Comparison of ENCODE assay signal across 8 mouse cellular contexts in genomic region chr10:128697072-128697725, GRCm38 (mm10). TPM values are rescaled to one million over a fixed set of nuclear protein-coding genes. Genes with fewer than 3 reads are reported as not detected.
DNase-seq lines count a peak whose midpoint lies in the region; ATAC-seq and TF ChIP-seq lines count a peak whose summit lies in the region.

No protein-coding gene starts in this region.

- no peak overlapping the region for H3K4me3 ChIP-seq in kidney, postnatal 0 days (replicated peaks; ENCODE audit: low read depth, low read length)
- no peak overlapping the region for H3K4me3 ChIP-seq in kidney, adult 2 months (ENCODE audit: insufficient read depth, low read depth, low read length)
- peak overlapping the region; percentile 93; the same call in 1 of the 2 replicates for H3K4me3 ChIP-seq in hindbrain, embryonic 12.5 days
- peak overlapping the region; percentile 37 for H3K4me3 ChIP-seq in midbrain, embryonic 14.5 days (replicated peaks; ENCODE audit: low read depth, low read length)

- H3K27ac ChIP-seq in kidney, postnatal 0 days = peak overlapping the region; percentile 39; the same call in 1 of the 2 replicates
- H3K27ac ChIP-seq in kidney, adult 2 months (ENCODE audit: insufficient read depth, low read depth, low read length) = no peak overlapping the region
- no peak overlapping the region for H3K27ac ChIP-seq in hindbrain, embryonic 12.5 days
- no peak overlapping the region; the same call in 1 of the 2 replicates for H3K27ac ChIP-seq in midbrain, embryonic 14.5 days (replicated peaks; ENCODE audit: low read depth, low read length)

- no peak for DNase-seq in kidney, postnatal 0 days (ENCODE audit: low spot score)
- no peak for DNase-seq in kidney, adult 2 months
- peak; percentile 54 for DNase-seq in ZHBTc4 (ENCODE audit: low read depth, low spot score)
- no peak for DNase-seq in midbrain, embryonic 14.5 days
- no peak for DNase-seq in layer of hippocampus, postnatal 36 days
- no peak for DNase-seq in layer of hippocampus, adult 9-10 months (ENCODE audit: low spot score)
- DNase-seq in frontal cortex, postnatal 14 days (ENCODE audit: low spot score in 2 of 2) = no peak

- H3K9me3 ChIP-seq in kidney, postnatal 0 days (replicated peaks; ENCODE audit: low read length) = no peaks in the 10 kb centered on the region
- H3K9me3 ChIP-seq in hindbrain, embryonic 12.5 days (replicated peaks) = no peaks in the 10 kb centered on the region
- no peaks in the 10 kb centered on the region for H3K9me3 ChIP-seq in midbrain, embryonic 14.5 days (ENCODE audit: control insufficient read depth, low read length)

- no peak for ATAC-seq in kidney, postnatal 0 days (replicated peaks; ENCODE audit: low FRiP score, low read depth)
- ATAC-seq in hindbrain, embryonic 12.5 days (ENCODE audit: low FRiP score) = no peak
- no peak for ATAC-seq in midbrain, embryonic 14.5 days (ENCODE audit: low FRiP score, low TSS enrichment)

- H3K4me1 ChIP-seq in kidney, postnatal 0 days (replicated peaks; ENCODE audit: insufficient read depth, low read length) = peaks cover 10% of the 10 kb centered on the region; the same call in 1 of the 2 replicates
- peaks cover 12% of the 10 kb centered on the region; the same call in 1 of the 2 replicates for H3K4me1 ChIP-seq in kidney, adult 2 months (ENCODE audit: control insufficient read depth, insufficient read depth, low read length)
- H3K4me1 ChIP-seq in hindbrain, embryonic 12.5 days = peaks cover 10% of the 10 kb centered on the region
- H3K4me1 ChIP-seq in midbrain, embryonic 14.5 days (ENCODE audit: control insufficient read depth, insufficient read depth, low read length) = peaks cover 10% of the 10 kb centered on the region

- peaks cover 24% of the 10 kb centered on the region for H3K36me3 ChIP-seq in kidney, postnatal 0 days (ENCODE audit: insufficient read depth, low read length)
- no peaks in the 10 kb centered on the region for H3K36me3 ChIP-seq in kidney, adult 2 months (ENCODE audit: control insufficient read depth, insufficient read depth, low read length)
- peaks cover 23% of the 10 kb centered on the region for H3K36me3 ChIP-seq in hindbrain, embryonic 12.5 days
- H3K36me3 ChIP-seq in midbrain, embryonic 14.5 days (ENCODE audit: control insufficient read depth, insufficient read depth, low read length) = no peaks in the 10 kb centered on the region

- H3K4me2 ChIP-seq in kidney, postnatal 0 days (ENCODE audit: low read length) = no peak overlapping the region; the same call in 1 of the 2 replicates
- H3K4me2 ChIP-seq in hindbrain, embryonic 12.5 days (replicated peaks) = peak overlapping the region; percentile 57
- peak overlapping the region; percentile 66 for H3K4me2 ChIP-seq in midbrain, embryonic 14.5 days (ENCODE audit: low read length)

- no peaks in the 10 kb centered on the region for H3K27me3 ChIP-seq in kidney, postnatal 0 days (ENCODE audit: insufficient read depth, low read length)
- H3K27me3 ChIP-seq in kidney, adult 2 months (replicated peaks; ENCODE audit: control insufficient read depth, insufficient read depth, low read length) = no peaks in the 10 kb centered on the region
- H3K27me3 ChIP-seq in hindbrain, embryonic 12.5 days = no peaks in the 10 kb centered on the region
- H3K27me3 ChIP-seq in midbrain, embryonic 14.5 days (ENCODE audit: control insufficient read depth, insufficient read depth, low read length) = no peaks in the 10 kb centered on the region

- TF ChIP-seq POLR2A in kidney, adult 2 months (IDR thresholded peaks at IDR 0.05; ENCODE audit: low read depth, low read length) = no peak

- whole genome bisulfite sequencing in kidney, postnatal 0 days = 82% methylated on average over 6 of the region's 6 CpGs
- WGBS in kidney, adult 2 months = 84% methylated on average over 6 of the region's 6 CpGs
- WGBS in hindbrain, embryonic 12.5 days = 93% methylated on average over 6 of the region's 6 CpGs
- WGBS in midbrain, embryonic 14.5 days = 89% methylated on average over 6 of the region's 6 CpGs

- 0 out of 2 replicates have a peak, but pooled peaks have one; percentile 12 for TF ChIP-seq CTCF in kidney, postnatal 0 days (IDR thresholded peaks at IDR 0.05; ENCODE audit: low read depth)
- TF ChIP-seq CTCF in kidney, adult 2 months (conservative IDR thresholded peaks at IDR 0.05; ENCODE audit: insufficient read depth, insufficient read length, low read depth, low read length) = no peak

- no peak overlapping the region for H3K9ac ChIP-seq in kidney, postnatal 0 days (ENCODE audit: low read depth, low read length)
- no peak overlapping the region for H3K9ac ChIP-seq in hindbrain, embryonic 12.5 days
- H3K9ac ChIP-seq in midbrain, embryonic 14.5 days (replicated peaks; ENCODE audit: low read length) = no peak overlapping the region; the same call in 1 of the 2 replicates

RNA-seq across cellular contexts. Expression of gene Rab5b, which starts 1.1 kb away (rescaled TPM):
- 57.9 and 61.7 TPM in 2 replicates for polyA plus RNA-seq in kidney, postnatal 0 days (2015; fragmentation: Nextera tagmentation; extraction: Ambion mirVana)
- 101 and 111 TPM in 2 replicates for polyA plus RNA-seq in kidney, adult 2 months (2012; rRNA removed)
- polyA plus RNA-seq in hindbrain, embryonic 12.5 days (2016; fragmentation: Nextera tagmentation; extraction: Ambion mirVana) = 96.2 and 103 TPM in 2 replicates
- 80.4 and 100 TPM in 2 replicates for polyA plus RNA-seq in midbrain, embryonic 14.5 days (2014; fragmentation: Nextera tagmentation; extraction: Ambion mirVana)
- 100 to 1,000 TPM; 131 to 134 TPM for total RNA-seq in layer of hippocampus, postnatal 36 days (2021)

RNA-seq across cellular contexts. Expression of gene Pmel, which starts 6.8 kb away (rescaled TPM):
- polyA plus RNA-seq in kidney, postnatal 0 days (2015; fragmentation: Nextera tagmentation; extraction: Ambion mirVana) = 1.5 and 2.0 TPM in 2 replicates
- 0.61 and 1.0 TPM in 2 replicates for polyA plus RNA-seq in kidney, adult 2 months (2012; rRNA removed)
- 3.5 and 6.0 TPM in 2 replicates for polyA plus RNA-seq in hindbrain, embryonic 12.5 days (2016; fragmentation: Nextera tagmentation; extraction: Ambion mirVana)
- polyA plus RNA-seq in midbrain, embryonic 14.5 days (2014; fragmentation: Nextera tagmentation; extraction: Ambion mirVana) = 0.22 and 0.38 TPM in 2 replicates
- total RNA-seq in layer of hippocampus, postnatal 36 days (2021) = under 1 TPM; 0.25 to 0.35 TPM

RNA-seq across cellular contexts. Expression of gene Cdk2, which starts 7.6 kb away (rescaled TPM):
- 55.9 and 66.3 TPM in 2 replicates for polyA plus RNA-seq in kidney, postnatal 0 days (2015; fragmentation: Nextera tagmentation; extraction: Ambion mirVana)
- polyA plus RNA-seq in kidney, adult 2 months (2012; rRNA removed) = 12.4 and 12.7 TPM in 2 replicates
- polyA plus RNA-seq in hindbrain, embryonic 12.5 days (2016; fragmentation: Nextera tagmentation; extraction: Ambion mirVana) = 74.5 and 75.3 TPM in 2 replicates
- polyA plus RNA-seq in midbrain, embryonic 14.5 days (2014; fragmentation: Nextera tagmentation; extraction: Ambion mirVana) = 13.2 and 24.2 TPM in 2 replicates
- 1 to 10 TPM; 2.0 to 2.4 TPM for total RNA-seq in layer of hippocampus, postnatal 36 days (2021)

RNA-seq across cellular contexts. Expression of gene Suox, which starts 23.3 kb away (rescaled TPM):
- polyA plus RNA-seq in kidney, postnatal 0 days (2015; fragmentation: Nextera tagmentation; extraction: Ambion mirVana) = 14.2 and 15.1 TPM in 2 replicates
- polyA plus RNA-seq in kidney, adult 2 months (2012; rRNA removed) = 76.3 and 84.1 TPM in 2 replicates
- polyA plus RNA-seq in hindbrain, embryonic 12.5 days (2016; fragmentation: Nextera tagmentation; extraction: Ambion mirVana) = 15.1 and 16.4 TPM in 2 replicates
- 10.3 and 10.4 TPM in 2 replicates for polyA plus RNA-seq in midbrain, embryonic 14.5 days (2014; fragmentation: Nextera tagmentation; extraction: Ambion mirVana)
- total RNA-seq in layer of hippocampus, postnatal 36 days (2021) = 10 to 100 TPM; 11.4 to 14.2 TPM

RNA-seq across cellular contexts. Expression of gene Dgka, which starts 47.5 kb away (rescaled TPM):
- polyA plus RNA-seq in kidney, postnatal 0 days (2015; fragmentation: Nextera tagmentation; extraction: Ambion mirVana) = 5.4 and 6.4 TPM in 2 replicates
- 17.4 and 24.5 TPM in 2 replicates for polyA plus RNA-seq in kidney, adult 2 months (2012; rRNA removed)
- 6.9 and 7.3 TPM in 2 replicates for polyA plus RNA-seq in hindbrain, embryonic 12.5 days (2016; fragmentation: Nextera tagmentation; extraction: Ambion mirVana)
- polyA plus RNA-seq in midbrain, embryonic 14.5 days (2014; fragmentation: Nextera tagmentation; extraction: Ambion mirVana) = 5.7 and 6.2 TPM in 2 replicates
- total RNA-seq in layer of hippocampus, postnatal 36 days (2021) = 10 to 100 TPM in 1 of 2 experiments, 1 to 10 TPM in 1; 9.3 to 11.1 TPM

Comparison
In these comparisons a context has a peak if more than half of its experiments do, and no peak if none do; other contexts are left out.
1. H3K4me3 ChIP-seq: peak in hindbrain, embryonic 12.5 days (single experiment) and midbrain, embryonic 14.5 days (single experiment); none in kidney, postnatal 0 days (single experiment) and kidney, adult 2 months (single experiment).